Mouse (Mus musculus): ENCODE measurements around the gene Ubap1l.

DNA sequence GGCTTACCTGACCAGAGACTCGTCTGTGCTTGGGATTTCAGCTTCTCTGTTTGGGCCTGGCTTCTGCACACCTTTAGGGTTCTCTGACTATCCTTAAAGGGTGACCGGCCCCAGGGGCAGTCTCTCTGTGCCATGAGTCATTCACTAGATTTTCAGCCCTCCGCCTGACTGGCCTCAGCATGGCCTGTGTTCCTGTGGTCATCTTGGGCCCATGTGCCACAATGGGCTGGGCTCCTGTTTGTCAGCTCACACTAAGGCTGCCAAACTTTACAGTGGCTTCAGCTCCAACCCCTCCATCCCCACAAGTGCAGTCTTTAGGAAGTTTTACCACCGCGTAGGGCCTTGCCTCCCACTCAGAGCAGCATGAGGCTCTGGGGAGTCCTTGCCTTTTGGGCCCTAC lies 7.6 kb upstream of the Ubap1l start:
- no peak for TF ChIP-seq CTCF (IDR thresholded peaks at IDR 0.05; ENCODE audit: control insufficient read depth, insufficient read depth, low read length)
- TF ChIP-seq POLR2A (IDR thresholded peaks at IDR 0.05; ENCODE audit: borderline replicate concordance, control insufficient read depth, low read depth, low read length): no peak
